Mouse (Mus musculus): Measurements from ENCODE around the gene Nckap1.

- TF ChIP-seq CTCF (IDR thresholded peaks at IDR 0.05), result no peak
- no peak for TF ChIP-seq EP300 (IDR thresholded peaks at IDR 0.05)
Observed at GRCm38 (mm10) chr2:80547901-80548300, 33.3 kb downstream of the Nckap1 start.

Data from lung, postnatal 0 days (tissue).